Mouse (Mus musculus) layer of hippocampus, adult 9-11 months (tissue): ENCODE measurements around the gene Polm.
"Not testable (repeated sequence)": the region's sequence is repeated elsewhere in the genome, so short reads cannot be mapped to it uniquely, and the experiment has no call there.

Source experiments
- DNase-seq: peaks from one replicate; pipeline ENCODE4 v3.0.0; 2022

The Polm gene

DNA sequence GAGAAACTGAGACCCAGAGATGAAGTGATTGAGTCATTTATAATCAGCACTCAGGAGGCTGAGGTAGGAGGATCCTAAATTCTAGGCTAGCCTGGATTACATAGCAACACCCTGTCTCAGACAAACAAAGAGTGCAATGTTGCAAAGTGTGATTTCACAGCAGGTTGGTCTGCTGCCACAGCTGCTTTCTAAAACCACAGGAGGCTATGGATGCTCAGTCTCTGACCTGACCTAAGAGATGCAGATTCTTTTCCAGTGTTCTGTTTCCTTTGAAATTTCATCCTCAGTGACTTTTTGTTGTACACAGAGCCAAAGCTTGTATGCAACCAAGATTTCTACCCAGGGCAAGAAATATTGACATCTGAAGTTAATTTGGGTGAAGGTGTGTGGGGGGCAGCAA is 17.7 kb upstream of the Polm start:
- DNase-seq: no peak

DNA sequence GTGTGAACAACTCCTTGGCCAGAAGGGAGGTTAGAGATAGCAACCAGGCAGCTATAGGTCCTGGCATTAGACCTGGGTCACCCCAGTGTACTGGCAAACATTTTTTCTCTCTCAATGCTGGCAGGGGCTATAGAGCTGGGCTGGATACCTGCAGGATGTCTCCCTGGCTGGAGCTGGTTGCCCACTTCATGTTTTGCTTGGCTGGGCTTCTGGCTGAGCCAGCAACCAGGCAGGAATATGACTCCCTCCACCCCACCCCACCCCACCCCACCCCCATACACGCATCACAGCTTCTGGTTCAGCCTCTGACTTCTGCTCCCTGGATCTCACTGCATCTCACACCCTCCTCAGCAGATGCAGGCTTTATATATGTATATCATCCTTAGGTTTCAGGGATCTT is 14.5 kb upstream of the Polm start:
- DNase-seq: no peak

DNA sequence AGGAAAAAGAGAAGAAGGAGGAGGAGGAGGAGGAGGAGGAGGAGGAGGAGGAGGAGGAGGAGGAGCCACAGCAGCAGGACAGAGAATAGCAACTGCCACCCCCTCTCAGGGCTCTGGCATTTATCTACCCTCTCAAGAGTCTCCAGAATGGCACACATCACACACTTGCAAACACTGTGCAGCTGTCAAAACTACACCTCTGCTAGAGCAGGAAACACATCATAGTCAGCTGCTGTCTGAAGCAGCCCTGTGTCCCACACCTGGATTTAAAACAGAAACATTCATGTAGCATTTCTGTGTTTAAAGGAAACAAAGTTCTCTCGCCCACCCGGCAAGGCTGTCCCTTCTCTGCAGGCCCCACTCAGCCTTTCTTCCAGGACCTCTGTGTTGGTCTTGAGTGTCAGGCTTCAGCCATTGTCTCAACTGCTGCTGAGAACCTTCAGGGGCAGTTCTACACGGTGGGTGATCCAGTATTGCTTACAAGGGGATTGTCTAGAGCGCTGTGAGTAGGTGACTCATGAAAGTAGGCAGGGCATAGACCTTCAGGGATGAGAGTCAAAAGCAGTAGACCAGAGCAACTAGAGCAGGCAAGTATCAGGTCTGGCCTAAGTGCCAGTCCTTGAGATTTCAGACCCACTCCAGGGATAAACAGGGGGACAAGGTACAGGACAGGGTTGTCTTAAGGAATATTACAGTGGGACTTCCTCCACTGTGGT is 13.4 kb upstream of the Polm start:
- DNase-seq: no peak

DNA sequence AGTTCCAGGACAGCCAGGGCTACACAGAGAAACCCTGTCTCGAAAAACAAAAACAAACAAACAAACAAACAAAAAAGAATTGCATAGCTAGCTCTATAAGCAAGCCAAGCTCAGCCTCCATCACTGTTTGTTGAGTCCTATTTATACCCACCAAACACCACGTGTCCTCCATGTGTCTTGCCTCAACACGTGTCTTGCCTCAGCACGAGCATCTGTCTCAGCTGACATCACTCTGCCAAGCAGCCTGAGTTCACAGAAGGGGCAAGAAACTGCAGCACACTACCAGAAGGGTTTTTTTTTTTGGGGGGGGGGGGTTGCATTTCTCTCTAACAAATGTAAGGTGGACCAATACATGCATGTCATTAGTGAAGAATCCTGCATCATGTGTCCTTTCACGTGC is 12.6 kb upstream of the Polm start:
- no peak for DNase-seq

DNA sequence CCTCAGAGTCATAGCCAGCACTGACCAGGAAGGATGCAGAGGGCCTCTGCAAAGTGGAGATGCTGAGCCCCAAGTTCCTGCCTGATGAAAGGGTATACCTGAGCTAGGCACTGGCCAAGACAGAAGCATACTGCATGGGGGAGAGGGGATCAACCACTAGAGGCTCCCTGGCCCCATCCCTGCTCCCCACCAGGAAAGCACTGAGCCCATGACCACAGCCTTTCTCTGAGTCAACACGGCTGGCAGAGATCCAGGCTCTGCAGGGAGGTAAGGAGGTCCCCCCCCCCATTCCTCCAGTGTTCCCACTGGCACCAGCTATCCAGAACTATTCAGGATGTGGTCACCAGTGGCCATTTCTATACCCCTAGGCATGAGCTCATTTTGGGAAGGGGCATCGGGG is 11.5 kb upstream of the Polm start:
- no peak for DNase-seq

DNA sequence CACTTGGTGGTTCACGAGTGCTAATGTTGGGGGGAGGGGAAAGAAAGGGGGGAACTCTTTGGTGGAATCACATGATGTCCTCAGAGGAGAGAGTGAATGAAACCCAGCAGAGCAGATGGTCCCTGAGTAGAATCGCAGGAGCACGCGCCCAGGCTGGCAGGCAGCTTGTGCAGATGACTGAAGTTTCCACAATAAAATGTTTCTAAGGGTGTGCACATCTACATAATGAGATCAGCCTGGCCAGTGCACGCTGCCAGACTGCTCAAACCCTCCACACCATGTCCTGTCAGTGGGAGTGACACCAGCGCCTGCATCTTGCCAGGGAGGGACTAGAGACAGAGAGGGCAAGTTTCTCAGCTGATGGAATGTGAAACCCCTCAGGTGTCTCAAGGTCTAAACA is 10.9 kb upstream of the Polm start:
- peak; percentile 90 for DNase-seq

DNA sequence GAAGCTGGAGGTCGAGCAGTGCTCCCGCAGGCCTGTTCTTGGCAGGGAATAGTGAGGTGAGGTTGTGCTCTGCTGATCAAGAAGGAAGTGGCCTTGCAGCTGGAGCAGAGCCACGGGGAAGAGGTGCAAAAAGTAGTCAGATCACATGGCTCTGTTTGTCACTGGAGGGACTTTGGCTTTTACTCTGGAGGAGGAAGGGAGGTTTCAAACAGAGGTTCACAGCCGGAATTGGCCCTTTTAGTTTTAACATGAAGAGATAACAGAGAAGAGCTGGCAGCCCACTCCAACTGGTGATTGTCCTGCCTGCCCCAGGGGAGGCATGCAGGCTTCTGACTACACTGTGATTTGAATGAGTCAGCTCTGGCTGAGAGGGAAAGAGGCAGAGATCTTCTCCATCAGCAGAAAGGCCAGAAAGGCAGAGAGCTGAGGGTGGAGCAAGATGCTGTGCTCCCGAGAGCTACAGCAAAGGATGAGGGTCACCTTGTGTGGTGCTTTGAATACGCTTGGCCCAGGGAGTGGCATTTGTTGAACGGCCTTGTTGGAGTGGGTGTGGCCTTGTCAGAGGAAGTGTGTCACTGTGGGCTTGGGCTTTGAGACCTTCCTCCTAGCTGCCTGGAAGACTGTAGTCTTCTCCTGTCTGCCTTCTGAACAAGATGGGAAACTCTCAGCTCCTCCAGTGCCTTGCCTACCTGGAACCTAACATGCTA is 9.0 kb upstream of the Polm start:
- DNase-seq: no peak

DNA sequence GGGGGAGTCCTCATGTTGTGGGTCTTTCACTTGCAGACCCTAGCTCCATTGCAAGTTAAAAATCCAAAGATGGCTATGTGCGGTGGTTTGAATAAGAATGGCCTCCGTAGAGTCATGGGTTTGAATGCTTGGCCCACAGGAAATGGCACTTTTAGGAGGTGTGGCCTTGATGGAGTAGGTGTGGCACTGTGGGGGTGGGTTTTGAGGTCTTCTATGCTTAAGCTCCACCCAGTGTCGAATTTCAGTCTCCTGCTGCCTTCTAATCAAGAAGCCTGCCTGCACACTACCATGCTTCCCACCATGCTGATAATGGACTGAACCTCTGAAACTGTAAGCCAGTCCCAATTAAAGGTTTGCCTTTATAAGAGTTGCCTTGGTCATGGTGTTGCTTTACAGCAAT is 5.3 kb upstream of the Polm start:
- no peak for DNase-seq

DNA sequence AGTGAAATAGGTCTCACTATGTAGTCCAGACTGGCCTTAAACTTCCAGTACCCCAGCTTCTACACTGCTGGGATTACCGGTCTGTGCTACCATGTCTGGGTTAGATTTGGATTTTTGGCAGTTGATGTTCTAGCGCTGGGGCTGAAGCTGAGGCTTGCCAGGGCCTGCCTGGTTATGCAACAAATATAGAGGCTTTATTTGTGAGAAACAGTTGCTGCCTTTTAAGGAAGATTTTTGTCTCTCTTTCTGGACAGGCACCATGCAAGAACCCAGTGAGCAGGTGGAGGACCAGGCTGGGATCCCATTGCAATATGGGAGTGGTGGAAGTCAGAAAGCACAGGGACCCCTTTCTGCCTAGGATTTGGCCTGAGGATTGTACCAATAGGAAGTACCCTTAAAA is 3.9 kb upstream of the Polm start:
- DNase-seq: no peak

DNA sequence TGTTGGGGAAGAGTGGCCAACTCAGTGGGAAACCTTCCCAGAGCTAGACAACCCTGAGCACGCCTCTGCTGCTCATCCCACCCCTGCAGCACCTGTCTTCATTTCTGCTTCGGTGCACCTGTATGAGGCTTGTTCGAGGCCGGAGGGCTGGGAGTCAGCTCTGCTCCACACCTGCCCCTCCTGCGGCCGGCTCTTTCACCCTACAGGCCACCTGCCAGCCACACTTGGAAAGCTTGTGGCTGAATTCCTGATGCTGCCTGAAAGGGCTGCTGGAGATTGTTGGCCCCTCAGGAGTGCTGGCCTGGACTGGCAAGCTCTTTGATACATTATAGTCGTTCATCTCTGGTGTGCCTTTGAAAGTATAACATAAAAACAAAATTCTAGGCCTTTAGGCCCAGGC is 2.5 kb upstream of the Polm start:
- no peak for DNase-seq

DNA sequence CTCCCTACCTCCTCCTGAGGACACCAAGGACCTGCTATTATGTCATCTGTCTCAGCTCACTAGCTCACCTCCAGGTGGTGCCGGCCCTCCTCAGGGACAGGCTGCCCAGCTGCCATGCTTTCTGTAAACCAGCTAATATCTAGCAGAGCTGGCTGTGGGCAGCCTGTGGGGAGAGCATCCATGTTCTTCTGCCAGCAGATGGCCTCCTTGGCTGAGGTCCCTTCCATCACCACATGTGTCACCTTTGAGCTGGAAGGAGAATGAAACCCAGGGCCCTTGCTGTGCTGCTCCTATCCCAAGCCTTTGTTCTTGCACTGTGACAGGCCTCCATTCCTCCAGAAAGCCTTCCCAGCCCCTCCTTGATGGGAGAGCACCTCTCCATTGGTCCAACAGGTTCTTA is 1.7 kb downstream of the Polm start:
- peak; percentile 39 for DNase-seq

DNA sequence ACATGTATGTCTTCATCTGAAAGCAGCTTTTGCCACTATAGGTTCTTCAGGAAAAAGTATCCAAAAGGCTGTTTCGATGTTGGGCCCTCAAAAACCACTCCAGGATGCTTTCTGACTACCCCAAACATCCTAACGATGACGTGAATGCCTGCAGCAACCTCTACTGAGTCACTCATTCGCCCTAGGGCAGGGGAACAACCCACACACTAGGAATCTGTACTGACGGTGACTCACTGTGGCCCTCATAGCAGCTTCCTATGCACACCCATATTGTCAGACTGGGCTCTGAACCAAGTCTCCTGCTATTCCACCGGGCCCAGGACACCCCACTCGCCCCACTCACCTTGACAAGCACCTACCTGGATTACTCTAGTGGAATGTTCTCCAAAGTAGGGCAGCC is 2.8 kb downstream of the Polm start:
- no peak for DNase-seq

DNA sequence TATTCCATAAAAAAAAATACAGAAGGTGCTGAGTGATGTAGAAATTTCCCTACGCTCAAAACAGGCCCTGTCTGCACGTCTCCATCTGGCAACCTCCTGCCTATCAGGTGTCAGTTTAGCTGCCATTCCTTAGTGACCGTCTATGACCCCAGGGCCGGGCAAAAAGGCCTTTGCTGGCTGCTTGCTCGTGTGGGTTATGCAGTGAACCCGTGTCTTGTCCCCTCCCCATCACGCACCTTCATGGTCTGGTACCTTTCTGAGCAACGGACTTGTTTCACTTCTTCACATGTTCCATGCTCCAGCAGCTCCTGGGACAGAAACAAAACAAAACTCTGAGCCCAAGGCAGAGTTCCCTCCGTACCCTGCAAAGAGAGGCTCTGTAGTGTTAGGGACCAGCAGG is 3.3 kb downstream of the Polm start:
- DNase-seq: no peak

DNA sequence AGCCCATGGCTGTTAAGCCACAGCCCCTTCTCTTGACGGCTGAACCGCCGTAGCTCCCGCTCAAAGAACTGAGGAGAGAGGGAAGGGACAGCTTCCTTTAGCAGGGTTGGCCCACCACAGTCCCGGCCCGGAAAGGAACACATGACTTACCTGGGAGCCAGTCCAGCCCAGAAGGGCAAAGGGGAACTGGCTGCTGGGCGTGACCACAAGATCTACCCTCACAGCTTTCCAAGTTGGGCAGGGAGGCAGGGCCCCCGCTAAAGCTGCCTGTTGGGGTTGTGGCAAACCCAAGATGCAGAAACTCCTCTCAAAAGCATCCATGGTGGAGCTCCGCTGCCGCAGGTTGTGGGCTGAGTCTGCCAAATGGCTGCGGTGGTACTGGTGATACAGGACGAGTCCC is 8.5 kb downstream of the Polm start:
- DNase-seq: no peak

DNA sequence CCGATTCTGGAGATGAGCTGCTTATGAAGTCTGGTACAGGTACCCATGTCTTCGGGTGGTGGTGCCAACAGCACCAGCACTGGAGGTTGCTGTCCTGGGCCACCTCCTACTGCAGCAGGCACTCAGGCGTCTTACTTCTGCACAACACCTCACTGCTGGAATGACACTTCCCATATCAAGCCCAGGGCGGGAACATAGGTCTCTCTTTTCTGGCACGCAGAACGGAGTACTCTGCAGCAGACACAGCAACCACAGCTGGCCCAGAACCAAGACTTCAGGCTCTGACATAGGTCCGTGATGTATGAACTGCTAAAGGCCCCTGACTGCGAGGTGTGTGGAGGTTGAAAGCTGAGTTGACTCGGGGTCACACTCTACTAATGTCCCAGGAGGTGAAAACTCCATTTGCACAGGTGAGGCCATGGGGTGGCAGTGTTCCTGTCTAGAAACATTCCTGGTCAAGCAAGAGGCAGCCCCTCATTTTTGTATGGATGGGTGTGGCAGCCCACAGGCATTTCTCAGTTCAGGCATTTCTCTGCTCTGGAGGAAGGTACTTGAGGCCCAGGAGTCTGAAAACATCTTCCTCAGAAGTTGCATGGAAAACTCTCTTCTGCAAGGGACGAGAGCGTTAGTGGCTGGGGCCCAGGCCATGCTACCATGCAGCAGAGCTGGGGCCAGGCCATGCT is 9.2 kb downstream of the Polm start:
- DNase-seq: no peak

DNA sequence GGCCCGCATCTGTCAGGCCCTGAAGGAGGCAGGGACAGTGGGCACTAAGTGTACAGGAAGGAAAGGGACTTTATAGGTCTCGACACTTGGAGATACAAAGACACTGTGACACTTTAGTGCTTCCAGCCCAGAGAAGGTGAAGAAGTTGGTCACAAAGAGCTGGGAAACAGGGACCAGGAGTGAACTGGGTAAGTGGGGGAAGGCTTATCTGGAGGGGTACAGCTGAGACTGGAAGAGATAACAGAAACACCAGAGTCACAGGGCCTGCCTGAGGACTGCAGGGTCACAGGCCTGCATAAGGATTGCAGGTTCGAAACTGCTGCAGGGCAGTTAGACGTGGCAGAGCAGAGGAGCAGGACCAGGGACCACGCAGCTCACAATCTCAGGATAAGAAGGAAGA is 9.9 kb downstream of the Polm start:
- no peak for DNase-seq

DNA sequence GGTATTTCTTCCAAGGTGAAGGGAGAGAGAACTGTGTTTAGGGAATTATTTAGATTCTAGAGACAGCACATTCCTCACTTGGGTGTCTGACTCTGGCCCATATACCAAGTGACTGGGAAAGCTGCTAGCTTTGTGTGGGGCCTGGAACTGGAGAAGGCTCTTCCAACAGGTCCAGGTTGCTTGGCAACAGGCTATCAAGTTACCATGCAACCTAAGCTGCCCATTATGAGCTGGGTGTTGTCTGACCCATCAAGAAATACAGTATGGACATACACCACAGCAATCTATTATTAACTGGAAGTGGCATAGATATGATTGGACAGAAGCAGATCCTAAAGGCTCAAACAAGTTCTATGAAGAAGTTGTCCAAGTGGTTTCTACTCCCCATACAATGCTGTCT is 12.4 kb downstream of the Polm start:
- no peak for DNase-seq

DNA sequence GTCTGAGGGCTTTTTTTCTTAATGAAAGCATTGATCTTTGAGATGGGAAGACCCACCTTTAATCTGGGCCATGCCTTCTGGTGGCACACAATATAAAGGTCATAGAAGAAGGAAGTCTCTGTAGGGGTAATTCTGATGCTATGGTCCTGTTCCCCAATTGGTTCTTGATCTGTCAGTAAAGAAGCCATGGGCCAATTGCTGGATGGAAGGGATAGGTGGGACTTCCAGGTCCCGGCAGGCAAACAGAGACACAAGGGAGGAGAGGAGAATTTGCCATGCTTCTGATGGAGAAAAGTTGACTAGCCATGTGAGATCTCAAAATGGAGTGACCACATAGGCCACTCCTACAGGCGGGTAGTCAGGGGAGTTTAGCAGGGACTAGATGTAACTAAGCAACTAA is 18.6 kb downstream of the Polm start:
- DNase-seq: no peak

DNA sequence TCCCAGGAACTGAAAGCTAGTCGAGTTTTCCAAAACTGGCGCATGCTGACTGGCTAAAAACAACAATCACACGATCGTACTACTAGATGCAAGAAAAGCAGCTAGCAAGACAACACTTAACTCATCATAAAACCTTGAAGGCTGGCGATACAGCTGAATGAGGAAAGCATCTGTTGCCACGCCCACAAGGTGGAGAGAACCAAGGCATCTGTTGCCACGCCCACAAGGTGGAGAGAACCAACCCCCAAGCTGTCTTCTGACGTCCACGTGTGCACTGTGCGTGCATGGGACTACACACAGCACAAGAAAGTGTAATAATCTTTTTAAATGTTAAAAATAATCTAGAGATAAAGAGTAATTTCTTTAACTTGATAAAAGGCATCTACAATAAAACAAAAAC is 24.4 kb downstream of the Polm start:
- no peak for DNase-seq

DNA sequence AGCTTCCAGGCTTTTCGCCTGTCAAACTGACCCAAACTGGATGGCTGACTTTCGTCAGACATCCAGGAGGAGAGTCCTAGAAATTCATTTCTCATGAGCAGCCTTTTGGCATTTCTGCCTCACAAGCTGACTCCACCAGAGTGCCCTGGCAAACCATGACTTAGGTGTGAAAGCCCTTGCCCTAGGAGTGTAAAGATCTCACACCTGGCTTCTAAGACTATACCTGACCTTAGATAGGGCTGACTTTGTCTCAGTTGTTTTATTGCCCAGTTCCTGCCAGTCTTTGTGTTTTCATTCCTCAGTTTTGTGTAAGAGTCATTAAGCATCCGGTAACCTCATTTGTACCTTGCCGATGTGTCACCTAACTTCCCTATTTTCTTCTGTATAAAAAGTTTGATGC is 28.3 kb downstream of the Polm start:
- DNase-seq: not testable (repeated sequence)

DNA sequence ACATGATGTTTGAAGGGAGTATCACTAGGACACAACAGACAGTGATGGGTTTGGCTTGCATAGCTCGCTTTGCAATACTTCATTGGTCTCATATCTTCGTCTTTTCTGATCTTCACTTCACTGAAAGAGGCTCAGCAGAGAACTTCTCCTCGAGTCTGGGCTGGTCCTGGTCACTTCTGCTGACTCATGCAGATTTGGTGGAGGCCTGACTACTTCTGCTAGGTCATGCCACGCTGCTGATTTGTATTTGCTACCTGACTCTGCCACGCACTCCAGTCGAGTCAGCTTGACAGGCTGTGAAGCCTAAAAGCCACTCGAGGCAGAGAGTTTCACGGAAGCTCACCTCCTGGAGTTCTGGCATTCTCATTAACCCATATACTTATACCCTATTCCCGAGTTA is 29.9 kb downstream of the Polm start:
- no peak for DNase-seq

DNA sequence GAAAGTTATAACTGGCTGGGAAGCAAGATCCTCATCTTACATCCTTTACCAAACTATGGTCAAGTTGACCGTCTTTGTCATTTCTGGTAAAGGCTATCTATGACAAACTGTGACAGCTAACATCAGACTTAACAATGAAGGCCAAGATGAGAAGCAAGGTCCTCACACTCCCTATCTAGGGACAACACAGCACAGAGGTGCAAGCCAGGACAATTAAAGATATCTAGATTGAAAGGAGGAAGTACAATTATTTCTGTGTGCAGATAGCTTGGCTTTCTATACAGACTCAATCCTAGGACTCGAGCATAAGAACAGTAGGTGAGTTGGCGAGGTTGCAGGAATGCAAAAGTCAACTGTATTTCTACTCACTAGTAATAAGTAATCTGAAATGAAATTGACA is 32.1 kb downstream of the Polm start:
- no peak for DNase-seq

DNA sequence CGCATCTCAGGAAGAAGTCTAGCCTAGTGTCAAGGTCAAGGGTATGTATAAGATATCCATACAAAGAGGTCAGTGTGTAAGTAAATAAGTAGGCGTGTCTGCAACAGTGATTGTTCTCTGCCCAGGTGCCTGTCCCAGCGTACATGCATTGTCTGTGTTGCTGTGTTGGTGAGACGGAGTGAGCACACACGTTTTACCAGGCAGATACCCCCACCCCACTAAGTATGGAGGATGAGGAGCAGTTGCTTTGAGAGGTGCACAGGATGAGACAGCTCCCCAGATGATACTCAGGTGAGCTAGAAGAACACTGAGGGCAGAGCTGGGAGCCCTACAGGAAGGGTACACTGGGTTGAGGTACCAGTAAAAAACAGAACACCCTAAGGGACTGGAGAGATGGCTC is 33.6 kb downstream of the Polm start:
- no peak for DNase-seq

DNA sequence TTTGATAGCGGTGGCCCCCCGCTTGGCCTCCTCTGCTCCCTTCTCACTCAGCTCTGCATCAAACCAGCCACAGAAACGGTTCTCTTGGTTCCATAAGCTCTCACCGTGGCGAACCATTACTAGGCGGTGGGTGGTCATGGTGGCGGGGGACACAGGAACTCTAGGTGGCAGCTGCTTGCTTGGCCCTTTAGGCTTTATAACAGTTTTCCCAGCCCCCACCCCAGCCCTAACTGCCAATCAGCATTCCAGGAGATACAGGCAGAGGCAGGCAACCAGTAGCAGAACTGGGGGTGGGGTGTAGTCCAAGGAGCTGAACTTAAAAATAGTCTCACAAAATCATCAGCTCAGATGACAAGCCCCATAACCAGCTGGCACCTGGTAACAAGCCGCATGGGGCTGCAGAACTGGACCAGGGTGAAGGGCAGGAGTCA is 34.2 kb downstream of the Polm start, which contains the start of gene Pgam2:
TSS of gene Pgam2 (minus strand) at position 183 of the 431 bp plus-strand sequence.
- DNase-seq: peak; percentile 52
